In the genomic region with DNA sequence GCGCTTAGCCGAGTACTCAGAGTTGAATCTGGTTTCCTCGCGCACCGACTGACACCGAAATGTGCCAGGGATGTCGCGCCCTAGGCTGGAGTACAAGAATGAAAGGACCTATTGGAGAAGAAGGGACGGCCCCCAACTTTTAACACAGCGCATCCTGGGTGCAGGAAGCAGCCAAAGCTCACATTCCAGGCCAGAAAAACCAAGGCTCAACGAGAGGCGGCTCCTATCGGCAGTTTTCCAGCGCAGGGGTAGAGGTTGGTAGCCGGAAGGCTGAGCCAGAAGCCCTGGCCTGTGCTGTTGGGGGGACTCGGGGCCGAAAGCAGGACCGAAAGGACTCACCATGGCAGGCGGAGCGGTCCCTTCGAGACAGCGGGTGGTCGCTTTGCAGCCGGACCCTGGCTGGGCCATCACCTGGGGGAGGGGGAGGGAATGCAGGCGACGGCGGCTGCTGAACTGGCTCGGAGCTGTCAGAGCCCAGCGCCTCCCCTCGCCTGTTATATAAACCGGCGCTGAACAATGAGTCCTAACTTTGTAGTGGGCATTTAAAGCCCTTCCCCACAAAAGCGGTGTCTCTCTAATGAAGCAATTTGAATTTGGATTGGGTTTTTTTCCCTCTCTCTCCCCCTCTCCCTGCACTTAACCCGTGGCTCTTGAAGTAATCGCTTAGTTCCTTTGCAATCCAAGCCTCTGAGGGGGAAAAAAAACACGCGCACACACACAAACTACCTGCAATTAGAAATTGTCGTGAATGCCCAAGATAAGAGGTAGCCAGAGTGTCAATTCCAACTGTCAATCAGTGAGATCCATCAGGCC, we compare ENCODE assay signal across 8 mouse cellular contexts. TPM values are rescaled to one million over a fixed set of nuclear protein-coding genes. Genes with fewer than 3 reads are reported as not detected.
A peak's percentile ranks its signal among the peaks of the same experiment; 100 is the strongest.
DNase-seq lines count a peak whose midpoint lies in the region; ATAC-seq and TF ChIP-seq lines count a peak whose summit lies in the region.

No protein-coding gene starts in this region.

- no peak for ATAC-seq in lung, embryonic 16.5 days (ENCODE audit: low read depth)

- TF ChIP-seq CTCF in left cerebral cortex, adult 2 months (IDR thresholded peaks at IDR 0.05), result no peak

- peak in 1 of 2 experiments; percentile 20 for DNase-seq in left cerebral cortex, adult 2 months (ENCODE audit: extremely low spot score in 1 of 2, low spot score in 2 of 2)
- DNase-seq in left cerebral cortex, postnatal 10 days (ENCODE audit: extremely low spot score in 1 of 2, low spot score in 2 of 2), result no peak
- DNase-seq in embryo, embryonic 11 days, result peak; percentile 63
- peak; percentile 70 for DNase-seq in hindbrain, embryonic 10.5 days (ENCODE audit: low spot score)
- DNase-seq in spleen, postnatal 10 days (ENCODE audit: low spot score in 2 of 2), result no peak
- DNase-seq in left cerebral cortex, postnatal 14 days (ENCODE audit: low spot score in 2 of 2), result no peak
- DNase-seq in thymus, postnatal 14 days, result no peak

- peak overlapping the region; percentile 77 for H3K4me2 ChIP-seq in lung, embryonic 16.5 days (ENCODE audit: low read depth, low read length)

- peak overlapping the region; percentile 53 for H3K9ac ChIP-seq in lung, embryonic 16.5 days (ENCODE audit: low read length)

- peak overlapping the region; percentile 27 for H3K4me3 ChIP-seq in left cerebral cortex, adult 2 months
- H3K4me3 ChIP-seq in hindbrain, embryonic 10.5 days, result peak overlapping the region; percentile 57
- H3K4me3 ChIP-seq in lung, embryonic 16.5 days (ENCODE audit: low read length), result peak overlapping the region; percentile 56

- peaks cover 43% of the 10 kb centered on the region for H3K4me1 ChIP-seq in hindbrain, embryonic 10.5 days (replicated peaks)
- peaks cover 25% of the 10 kb centered on the region for H3K4me1 ChIP-seq in lung, embryonic 16.5 days (replicated peaks; ENCODE audit: control insufficient read depth, insufficient read depth, low read length)

- peaks cover 100% of the 10 kb centered on the region for H3K27me3 ChIP-seq in hindbrain, embryonic 10.5 days (ENCODE audit: insufficient read depth, poor library complexity, severe bottlenecking)
- peaks cover 87% of the 10 kb centered on the region for H3K27me3 ChIP-seq in lung, embryonic 16.5 days (ENCODE audit: control insufficient read depth, insufficient read depth, low read depth, low read length)

- H3K9me3 ChIP-seq in hindbrain, embryonic 10.5 days, result no peaks in the 10 kb centered on the region
- no peaks in the 10 kb centered on the region for H3K9me3 ChIP-seq in lung, embryonic 16.5 days (ENCODE audit: control insufficient read depth, low read length)

- no peaks in the 10 kb centered on the region for H3K36me3 ChIP-seq in hindbrain, embryonic 10.5 days
- H3K36me3 ChIP-seq in lung, embryonic 16.5 days (ENCODE audit: control insufficient read depth, insufficient read depth, low read length), result no peaks in the 10 kb centered on the region

- no peak overlapping the region; the same call in 1 of the 2 replicates for H3K27ac ChIP-seq in left cerebral cortex, adult 2 months
- H3K27ac ChIP-seq in hindbrain, embryonic 10.5 days, result no peak overlapping the region
- no peak overlapping the region for H3K27ac ChIP-seq in lung, embryonic 16.5 days (ENCODE audit: low read length)

- under 1% methylated on average over 38 of the region's 38 CpGs for WGBS in hindbrain, embryonic 10.5 days
- 2% methylated on average over 38 of the region's 38 CpGs for WGBS in lung, embryonic 16.5 days

- intact Hi-C loops in left cerebral cortex, adult 2 months (cut with DNase I), result loop anchor here (5.0 kb wide), 1 partner anchor 91 kb away; no protein-coding TSS in a partner anchor
- intact Hi-C loops in left cerebral cortex, postnatal 10 days (cut with DNase I), result no loop called here
- intact Hi-C loops in left cerebral cortex, postnatal 14 days (cut with DNase I), result no loop called here

RNA-seq across cellular contexts. Expression of gene Lhx6, which starts 1.4 kb away (rescaled TPM):
- 10 to 100 TPM; 16.3 to 19.6 TPM for total RNA-seq in left cerebral cortex, adult 2 months (2021)
- total RNA-seq in left cerebral cortex, postnatal 10 days (2021), result 10 to 100 TPM; 26.1 to 29.5 TPM
- 0.84 and 2.0 TPM in 2 replicates for polyA plus RNA-seq in hindbrain, embryonic 10.5 days (2016; fragmentation: Nextera tagmentation; extraction: Ambion mirVana)
- polyA plus RNA-seq in lung, embryonic 16.5 days (2015; fragmentation: Nextera tagmentation; extraction: Ambion mirVana), result 4.7 and 4.9 TPM in 2 replicates
- total RNA-seq in left cerebral cortex, postnatal 14 days (2021), result 10 to 100 TPM; 20.7 to 21.9 TPM

RNA-seq across cellular contexts. Expression of gene Mrrf, which starts 32.4 kb away (rescaled TPM):
- 10 to 100 TPM; 14.6 to 18.7 TPM for total RNA-seq in left cerebral cortex, adult 2 months (2021)
- total RNA-seq in left cerebral cortex, postnatal 10 days (2021), result 10 to 100 TPM; 16.1 to 17.3 TPM
- 24.7 and 25.9 TPM in 2 replicates for polyA plus RNA-seq in hindbrain, embryonic 10.5 days (2016; fragmentation: Nextera tagmentation; extraction: Ambion mirVana)
- polyA plus RNA-seq in lung, embryonic 16.5 days (2015; fragmentation: Nextera tagmentation; extraction: Ambion mirVana), result 30.3 TPM in 2 replicates
- 10 to 100 TPM; 14.2 to 16.1 TPM for total RNA-seq in left cerebral cortex, postnatal 14 days (2021)

RNA-seq across cellular contexts. Expression of gene Rbm18, which starts 32.8 kb away (rescaled TPM):
- 10 to 100 TPM; 47.9 to 48.9 TPM for total RNA-seq in left cerebral cortex, adult 2 months (2021)
- 10 to 100 TPM; 53.4 to 54.7 TPM for total RNA-seq in left cerebral cortex, postnatal 10 days (2021)
- 88.2 and 98.7 TPM in 2 replicates for polyA plus RNA-seq in hindbrain, embryonic 10.5 days (2016; fragmentation: Nextera tagmentation; extraction: Ambion mirVana)
- polyA plus RNA-seq in lung, embryonic 16.5 days (2015; fragmentation: Nextera tagmentation; extraction: Ambion mirVana), result 73.5 and 75.4 TPM in 2 replicates
- 10 to 100 TPM; 53.2 to 55.2 TPM for total RNA-seq in left cerebral cortex, postnatal 14 days (2021)

RNA-seq across cellular contexts. Expression of gene Morn5, which starts 54.5 kb away (rescaled TPM):
- total RNA-seq in left cerebral cortex, adult 2 months (2021), result 1 to 10 TPM; 1.0 to 1.4 TPM
- total RNA-seq in left cerebral cortex, postnatal 10 days (2021), result 1 to 10 TPM; 1.0 to 1.6 TPM
- polyA plus RNA-seq in hindbrain, embryonic 10.5 days (2016; fragmentation: Nextera tagmentation; extraction: Ambion mirVana), result 1.3 and 4.0 TPM in 2 replicates
- polyA plus RNA-seq in lung, embryonic 16.5 days (2015; fragmentation: Nextera tagmentation; extraction: Ambion mirVana), result 9.6 and 11.1 TPM in 2 replicates
- 1 to 10 TPM; 1.3 to 1.8 TPM for total RNA-seq in left cerebral cortex, postnatal 14 days (2021)

RNA-seq across cellular contexts. Expression of gene Ndufa8, which starts 54.6 kb away (rescaled TPM):
- total RNA-seq in left cerebral cortex, adult 2 months (2021), result 100 to 1,000 TPM; 185 to 195 TPM
- total RNA-seq in left cerebral cortex, postnatal 10 days (2021), result 100 to 1,000 TPM; 167 to 177 TPM
- polyA plus RNA-seq in hindbrain, embryonic 10.5 days (2016; fragmentation: Nextera tagmentation; extraction: Ambion mirVana), result 202 and 224 TPM in 2 replicates
- 239 and 249 TPM in 2 replicates for polyA plus RNA-seq in lung, embryonic 16.5 days (2015; fragmentation: Nextera tagmentation; extraction: Ambion mirVana)
- 100 to 1,000 TPM; 186 to 200 TPM for total RNA-seq in left cerebral cortex, postnatal 14 days (2021)

Comparison
In these comparisons a context has a peak if more than half of its experiments do, and no peak if none do; other contexts are left out.
1. DNase-seq: peak in embryo, embryonic 11 days (single experiment) and hindbrain, embryonic 10.5 days (single experiment); none in left cerebral cortex, postnatal 10 days (0 of 2), spleen, postnatal 10 days (0 of 2), left cerebral cortex, postnatal 14 days (0 of 2) and thymus, postnatal 14 days (single experiment).
2. Peak in every context shown above with its lines, with median percentiles within 50 percentile points of each other: H3K4me3 ChIP-seq.